ENCODE assay signal across 8 mouse cellular contexts in genomic region chr11:96944844-96945580, GRCm38 (mm10). TPM values are rescaled to one million over a fixed set of nuclear protein-coding genes. Genes with fewer than 3 reads are reported as not detected.
DNase-seq lines count a peak whose midpoint lies in the region; ATAC-seq and TF ChIP-seq lines count a peak whose summit lies in the region.

No protein-coding gene starts in this region.

- TF ChIP-seq CTCF in bone marrow macrophage, adult 2 months (IDR thresholded peaks at IDR 0.05; ENCODE audit: low read depth, low read length) = no peak

- H3K4me3 ChIP-seq in kidney, embryonic 16.5 days (ENCODE audit: low read length) = peak overlapping the region; percentile 57
- peak overlapping the region; percentile 82 for H3K4me3 ChIP-seq in bone marrow macrophage, adult 2 months (ENCODE audit: insufficient read depth, low read length)
- peak overlapping the region; percentile 51 for H3K4me3 ChIP-seq in intestine, embryonic 15.5 days (replicated peaks)
- H3K4me3 ChIP-seq in myocyte = peak overlapping the region; percentile 35

- TF ChIP-seq POLR2A in bone marrow macrophage, adult 2 months (IDR thresholded peaks at IDR 0.05; ENCODE audit: borderline replicate concordance, low read depth, low read length) = no peak
- no peak for TF ChIP-seq POLR2A in myocyte (IDR thresholded peaks at IDR 0.05; ENCODE audit: insufficient read length, low read depth)

- no peaks in the 10 kb centered on the region for H3K79me2 ChIP-seq in myocyte (ENCODE audit: control insufficient read depth, insufficient read depth)

- whole genome bisulfite sequencing in kidney, embryonic 16.5 days = 78% methylated on average over 14 of the region's 14 CpGs
- 72% methylated on average over 14 of the region's 14 CpGs for WGBS in intestine, embryonic 15.5 days

- no peak for DNase-seq in kidney, postnatal 14 days
- DNase-seq in adrenal gland, postnatal 25 days = no peak
- DNase-seq in cerebellum, postnatal 25 days = no peak
- DNase-seq in frontal cortex, postnatal 14 days (ENCODE audit: low spot score in 2 of 2) = no peak

- peak overlapping the region; percentile 78 for H3K4me2 ChIP-seq in kidney, embryonic 16.5 days (replicated peaks; ENCODE audit: low read depth, low read length)
- peak overlapping the region; percentile 75 for H3K4me2 ChIP-seq in intestine, embryonic 15.5 days (replicated peaks)
- H3K4me2 ChIP-seq in myocyte (ENCODE audit: low read depth) = peak overlapping the region; percentile 83

- no peaks in the 10 kb centered on the region for H3K27me3 ChIP-seq in kidney, embryonic 16.5 days (ENCODE audit: insufficient read depth, low read length)
- no peaks in the 10 kb centered on the region for H3K27me3 ChIP-seq in intestine, embryonic 15.5 days (replicated peaks)
- H3K27me3 ChIP-seq in myocyte (ENCODE audit: control insufficient read depth, insufficient read depth, insufficient read length) = no peaks in the 10 kb centered on the region

- no peak for ATAC-seq in kidney, embryonic 16.5 days (ENCODE audit: low FRiP score, low TSS enrichment)
- ATAC-seq in intestine, embryonic 15.5 days = no peak

- H3K9me3 ChIP-seq in kidney, embryonic 16.5 days (ENCODE audit: low read length) = no peaks in the 10 kb centered on the region
- H3K9me3 ChIP-seq in intestine, embryonic 15.5 days = no peaks in the 10 kb centered on the region

- peaks cover 9% of the 10 kb centered on the region for H3K4me1 ChIP-seq in kidney, embryonic 16.5 days (ENCODE audit: insufficient read depth, low read length)
- peaks cover 6% of the 10 kb centered on the region for H3K4me1 ChIP-seq in bone marrow macrophage, adult 2 months (ENCODE audit: control insufficient read depth, insufficient read depth, low read length)
- H3K4me1 ChIP-seq in intestine, embryonic 15.5 days (replicated peaks) = peaks cover 10% of the 10 kb centered on the region

- peaks cover 3% of the 10 kb centered on the region; the same call in 1 of the 2 replicates for H3K36me3 ChIP-seq in kidney, embryonic 16.5 days (ENCODE audit: insufficient read depth, low read length)
- H3K36me3 ChIP-seq in intestine, embryonic 15.5 days = peaks cover 8% of the 10 kb centered on the region; the same call in 1 of the 2 replicates
- H3K36me3 ChIP-seq in myocyte (ENCODE audit: control insufficient read depth, insufficient read depth) = no peaks in the 10 kb centered on the region

- no peak overlapping the region for H3K9ac ChIP-seq in kidney, embryonic 16.5 days (replicated peaks; ENCODE audit: low read length)
- peak overlapping the region; percentile 39 for H3K9ac ChIP-seq in intestine, embryonic 15.5 days

- no peak overlapping the region for H3ac ChIP-seq in myocyte (ENCODE audit: control insufficient read depth, insufficient read length)

- no peak overlapping the region for H3K27ac ChIP-seq in kidney, embryonic 16.5 days (ENCODE audit: low read length)
- H3K27ac ChIP-seq in bone marrow macrophage, adult 2 months (ENCODE audit: insufficient read depth, low read depth, low read length) = peak overlapping the region; percentile 31; the same call in 1 of the 2 replicates
- H3K27ac ChIP-seq in intestine, embryonic 15.5 days = no peak overlapping the region

TF ChIP-seq in myocyte, 11 proteins besides CTCF, POLR2A, EP300 and RAD21:
- TF ChIP-seq CEBPB (IDR thresholded peaks at IDR 0.05; ENCODE audit: insufficient read depth, poor library complexity, severe bottlenecking) (no peak), MYOD1 (IDR thresholded peaks at IDR 0.05; ENCODE audit: control insufficient read depth in 1 of 3, insufficient read length in 2 of 3, low read depth in 2 of 3) (peak in 1 of 3 experiments; percentile 4), REST (IDR thresholded peaks at IDR 0.05; ENCODE audit: insufficient read depth, insufficient read length) (no peak), POLR2AphosphoS2 (IDR thresholded peaks at IDR 0.05; ENCODE audit: insufficient read length, low read depth) (no peak), TCF3 (IDR thresholded peaks at IDR 0.05; ENCODE audit: insufficient read length, low read depth) (no peak), TCF12 (IDR thresholded peaks at IDR 0.05; ENCODE audit: insufficient read depth, poor library complexity, severe bottlenecking) (no peak), MAX (IDR thresholded peaks at IDR 0.05; ENCODE audit: low read depth) (no peak), E2F4 (IDR thresholded peaks at IDR 0.05; ENCODE audit: insufficient read depth) (no peak), SRF (IDR thresholded peaks at IDR 0.05; ENCODE audit: control insufficient read depth, insufficient read length, low read depth) (no peak), USF1 (IDR thresholded peaks at IDR 0.05; ENCODE audit: low read depth) (no peak), MYOG (IDR thresholded peaks at IDR 0.05; ENCODE audit: control insufficient read depth in 1 of 3, insufficient read depth in 1 of 3, insufficient read length in 2 of 3, low read depth in 2 of 3) (peak in 2 of 3 experiments; percentile 14 to 31)

RNA-seq across cellular contexts. Expression of gene Pnpo, which starts 1.2 kb away (rescaled TPM):
- 38.0 TPM in 2 replicates for polyA plus RNA-seq in kidney, embryonic 16.5 days (2015; fragmentation: Nextera tagmentation; extraction: Ambion mirVana)
- 17.5 and 18.1 TPM in 2 replicates for polyA plus RNA-seq in bone marrow macrophage, adult 2 months (2012; ENCODE audit: insufficient read depth, insufficient read length, missing spikeins)
- polyA plus RNA-seq in intestine, embryonic 15.5 days (2015; fragmentation: Nextera tagmentation; extraction: Ambion mirVana) = 81.9 and 92.8 TPM in 2 replicates
- polyA plus RNA-seq in myocyte (2012; fragmentation: generic; extraction: Trizol) = 7.5 TPM
- 32.0 and 36.3 TPM in 2 replicates for total RNA-seq in adrenal gland, postnatal 25 days (2021)

RNA-seq across cellular contexts. Expression of gene Prr15l, which starts 17.1 kb away (rescaled TPM):
- 52.5 and 55.8 TPM in 2 replicates for polyA plus RNA-seq in kidney, embryonic 16.5 days (2015; fragmentation: Nextera tagmentation; extraction: Ambion mirVana)
- polyA plus RNA-seq in bone marrow macrophage, adult 2 months (2012; ENCODE audit: insufficient read depth, insufficient read length, missing spikeins) = not detected in 2 replicates
- polyA plus RNA-seq in intestine, embryonic 15.5 days (2015; fragmentation: Nextera tagmentation; extraction: Ambion mirVana) = 84.7 and 86.9 TPM in 2 replicates
- polyA plus RNA-seq in myocyte (2012; fragmentation: generic; extraction: Trizol) = 0.07 TPM
- 0.27 and 0.76 TPM in 2 replicates for total RNA-seq in adrenal gland, postnatal 25 days (2021)

RNA-seq across cellular contexts. Expression of gene Cdk5rap3, which starts 28.7 kb away (rescaled TPM):
- polyA plus RNA-seq in kidney, embryonic 16.5 days (2015; fragmentation: Nextera tagmentation; extraction: Ambion mirVana) = 83.7 and 88.3 TPM in 2 replicates
- polyA plus RNA-seq in bone marrow macrophage, adult 2 months (2012; ENCODE audit: insufficient read depth, insufficient read length, missing spikeins) = 26.3 and 30.0 TPM in 2 replicates
- polyA plus RNA-seq in intestine, embryonic 15.5 days (2015; fragmentation: Nextera tagmentation; extraction: Ambion mirVana) = 64.2 and 66.7 TPM in 2 replicates
- 65.8 TPM for polyA plus RNA-seq in myocyte (2012; fragmentation: generic; extraction: Trizol)
- 50.1 and 62.8 TPM in 2 replicates for total RNA-seq in adrenal gland, postnatal 25 days (2021)

RNA-seq across cellular contexts. Expression of gene Sp2, which starts 37.7 kb away (rescaled TPM):
- polyA plus RNA-seq in kidney, embryonic 16.5 days (2015; fragmentation: Nextera tagmentation; extraction: Ambion mirVana) = 21.2 and 25.1 TPM in 2 replicates
- polyA plus RNA-seq in bone marrow macrophage, adult 2 months (2012; ENCODE audit: insufficient read depth, insufficient read length, missing spikeins) = 18.1 and 22.3 TPM in 2 replicates
- 13.3 and 15.1 TPM in 2 replicates for polyA plus RNA-seq in intestine, embryonic 15.5 days (2015; fragmentation: Nextera tagmentation; extraction: Ambion mirVana)
- polyA plus RNA-seq in myocyte (2012; fragmentation: generic; extraction: Trizol) = 11.5 TPM
- 18.2 and 18.8 TPM in 2 replicates for total RNA-seq in adrenal gland, postnatal 25 days (2021)

Comparison
In these comparisons a context has a peak if more than half of its experiments do, and no peak if none do; other contexts are left out.
1. RNA of gene Prr15l, which starts 17.1 kb away (polyA plus RNA-seq): 84.7 to 86.9 TPM in intestine, embryonic 15.5 days and 52.5 to 55.8 TPM in kidney, embryonic 16.5 days; 0.07 TPM in myocyte (single experiment) and not detected in bone marrow macrophage, adult 2 months; every median in the first group is over 10 times any median in the second.
2. Peak in every context shown above with its lines, with median percentiles within 50 percentile points of each other: H3K4me2 ChIP-seq and H3K4me3 ChIP-seq.